Mouse (Mus musculus) small intestine, adult 2 months (tissue): Measurements from ENCODE around the gene B3gnt9. TPM values are rescaled to one million over a fixed set of nuclear protein-coding genes. Genes with fewer than 3 reads are reported as not detected.

ENCODE experiments used
- H3K27ac ChIP-seq: fragments of 200-500 bp; 2 replicates; pipeline ENCODE4 v1.5.1; 2012; ENCODE audit warnings: low read depth, low read length, control low read depth, inconsistent platforms; ENCODE audit not compliant: insufficient read depth
- H3K27me3 ChIP-seq: fragments of 200-500 bp; 2 replicates; pipeline ENCODE4 v1.6.1; 2012; ENCODE audit warnings: mild to moderate bottlenecking, moderate library complexity, low read length, inconsistent platforms; ENCODE audit not compliant: control insufficient read depth, insufficient read depth
- H3K36me3 ChIP-seq: fragments of 200-500 bp; 2 replicates; pipeline ENCODE4 v1.6.1; 2012; ENCODE audit warnings: mild to moderate bottlenecking, low read length, control low read depth, inconsistent platforms; ENCODE audit not compliant: control insufficient read depth, insufficient read depth
- H3K4me1 ChIP-seq: fragments of 200-500 bp; 2 replicates; pipeline ENCODE4 v1.6.1; 2012; ENCODE audit warnings: low read length, inconsistent platforms, mixed read lengths; ENCODE audit not compliant: control insufficient read depth, insufficient read depth, insufficient read length
- H3K4me3 ChIP-seq: fragments of 200-500 bp; 2 replicates; pipeline ENCODE4 v1.5.1; 2012; ENCODE audit warnings: low read depth, mild to moderate bottlenecking, control low read depth, inconsistent platforms, low read length, moderate library complexity
- CTCF ChIP-seq: fragments of 200-500 bp; IDR thresholded peaks from 2 replicates; pipeline ENCODE4 v1.5.1; 2012; ENCODE audit warnings: low read depth, mild to moderate bottlenecking, control low read depth, inconsistent platforms, low read length, moderate library complexity, mixed read lengths; ENCODE audit not compliant: insufficient replicate concordance, insufficient read length; ENCODE audit errors: extremely low read depth
- POLR2A ChIP-seq: fragments of 200-500 bp; IDR thresholded peaks from 2 replicates; pipeline ENCODE4 v1.6.1; 2012; ENCODE audit warnings: low read depth, mild to moderate bottlenecking, control low read depth, inconsistent platforms, low read length, moderate library complexity
- WGBS: fragments of 180-500 bp; shearing (Covaris S2); methylation state at CpG from one replicate; pipeline ENCODE4 v1.1.7; 2018; 5-methylcytosine and 5-hydroxymethylcytosine counted together
- polyA plus RNA-seq: library from polyadenylated mRNA; depleted of rRNA; stranded (reverse); fragments of >200 nt; gene quantifications from 2 replicates; pipeline ENCODE4 v1.2.3, GENCODE M21; 2012

B3gnt9 gene
- polyA plus RNA-seq, 1 experiment = 13.8 TPM

DNA sequence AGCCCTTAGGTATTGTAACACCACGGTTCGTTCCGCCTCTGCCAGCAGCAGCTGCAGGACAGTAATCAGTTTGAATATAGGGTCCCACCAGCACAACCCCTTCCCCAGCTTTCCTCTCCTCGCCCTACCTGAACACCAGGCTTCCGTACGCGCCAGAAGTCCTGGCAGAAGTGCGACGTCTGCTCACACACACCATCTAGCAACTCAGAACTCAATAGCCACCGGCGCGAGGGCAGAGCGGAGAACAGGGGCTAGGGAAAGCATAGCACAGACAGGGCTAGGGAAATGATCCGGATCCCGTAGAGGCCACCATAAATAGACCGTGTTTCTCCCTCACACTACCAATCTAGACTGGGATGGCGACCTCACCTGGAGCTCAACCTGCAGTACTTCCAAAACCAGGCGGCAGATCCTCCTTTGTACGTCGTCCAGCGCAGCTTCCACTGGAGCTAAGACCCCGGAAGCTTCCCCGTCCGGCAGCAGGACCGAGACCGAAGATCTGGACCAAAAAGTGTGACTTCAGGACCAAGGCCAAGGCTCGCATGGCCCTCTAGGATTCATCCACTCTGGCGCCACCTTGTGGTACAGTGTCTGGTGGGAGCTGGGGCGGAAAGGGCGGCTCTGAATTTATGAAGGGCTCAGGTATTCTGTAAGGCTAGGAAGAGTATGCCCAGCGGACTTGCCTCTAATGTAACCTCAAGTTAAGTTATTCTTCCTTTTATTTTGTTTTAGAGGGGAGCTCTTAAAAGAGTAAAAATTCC lies 35.8 kb upstream of the B3gnt9 start:
- no peaks in the 10 kb centered on the region; the same call in 1 of the 2 replicates for H3K27me3 ChIP-seq
- peak; percentile 96; the same call in 1 of the 2 replicates for TF ChIP-seq CTCF
- TF ChIP-seq POLR2A = peak; percentile 31; the same call in 1 of the 2 replicates
- no peaks in the 10 kb centered on the region for H3K36me3 ChIP-seq
- no peak overlapping the region for H3K27ac ChIP-seq
- WGBS = 9% methylated on average over 31 of the region's 31 CpGs
- peaks cover 12% of the 10 kb centered on the region for H3K4me1 ChIP-seq
- peak overlapping the region; percentile 75; the same call in 1 of the 2 replicates for H3K4me3 ChIP-seq

DNA sequence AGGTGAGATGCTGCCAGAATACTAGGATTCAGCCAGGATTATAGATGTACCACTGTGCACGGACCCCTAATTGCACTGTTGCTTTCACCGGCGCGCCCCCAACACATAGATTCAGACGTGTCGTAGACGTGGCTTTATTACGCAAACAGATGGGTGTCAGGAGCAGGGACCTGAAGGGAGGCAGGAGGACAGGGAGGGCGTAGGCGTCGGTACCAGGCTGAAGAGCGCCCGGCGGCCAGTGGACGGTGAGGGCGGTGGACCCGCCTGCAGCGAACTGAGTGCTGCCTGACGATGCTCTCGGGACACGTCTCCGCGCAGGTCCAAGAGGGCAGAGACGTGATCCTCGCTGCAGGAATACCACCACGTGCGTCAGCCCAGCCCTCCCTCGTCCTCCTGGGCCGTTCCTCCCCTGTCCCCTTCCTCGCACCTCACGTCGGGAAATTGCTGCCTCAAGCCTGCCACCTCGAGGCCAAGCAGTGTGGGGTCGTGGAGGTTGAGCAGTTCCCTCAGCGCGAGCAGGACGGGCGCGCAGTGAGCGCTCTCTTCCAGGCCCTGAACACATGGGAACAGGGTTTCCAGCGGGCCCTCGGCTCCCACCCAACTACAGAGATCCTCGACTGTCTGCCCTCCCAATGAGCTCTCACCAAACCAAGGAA lies 35.0 kb upstream of the B3gnt9 start, which contains the start of gene 4931428F04Rik:
Gene 4931428F04Rik (minus strand): TSS at position 60 of the 656 bp plus-strand sequence.
- H3K36me3 ChIP-seq = no peaks in the 10 kb centered on the region
- TF ChIP-seq POLR2A (no peak), CTCF (0 out of 2 replicates have a peak, but pooled peaks have one; percentile 31)
- peak within 1 kb of the TSS; percentile 23; the same call in 1 of the 2 replicates for H3K27ac ChIP-seq
- H3K4me1 ChIP-seq = peaks cover 12% of the 10 kb centered on the region
- H3K4me3 ChIP-seq = peak within 1 kb of the TSS; percentile 75
- H3K27me3 ChIP-seq = no peaks in the 10 kb centered on the region; the same call in 1 of the 2 replicates
- 3% methylated on average over 43 of the region's 43 CpGs for WGBS

DNA sequence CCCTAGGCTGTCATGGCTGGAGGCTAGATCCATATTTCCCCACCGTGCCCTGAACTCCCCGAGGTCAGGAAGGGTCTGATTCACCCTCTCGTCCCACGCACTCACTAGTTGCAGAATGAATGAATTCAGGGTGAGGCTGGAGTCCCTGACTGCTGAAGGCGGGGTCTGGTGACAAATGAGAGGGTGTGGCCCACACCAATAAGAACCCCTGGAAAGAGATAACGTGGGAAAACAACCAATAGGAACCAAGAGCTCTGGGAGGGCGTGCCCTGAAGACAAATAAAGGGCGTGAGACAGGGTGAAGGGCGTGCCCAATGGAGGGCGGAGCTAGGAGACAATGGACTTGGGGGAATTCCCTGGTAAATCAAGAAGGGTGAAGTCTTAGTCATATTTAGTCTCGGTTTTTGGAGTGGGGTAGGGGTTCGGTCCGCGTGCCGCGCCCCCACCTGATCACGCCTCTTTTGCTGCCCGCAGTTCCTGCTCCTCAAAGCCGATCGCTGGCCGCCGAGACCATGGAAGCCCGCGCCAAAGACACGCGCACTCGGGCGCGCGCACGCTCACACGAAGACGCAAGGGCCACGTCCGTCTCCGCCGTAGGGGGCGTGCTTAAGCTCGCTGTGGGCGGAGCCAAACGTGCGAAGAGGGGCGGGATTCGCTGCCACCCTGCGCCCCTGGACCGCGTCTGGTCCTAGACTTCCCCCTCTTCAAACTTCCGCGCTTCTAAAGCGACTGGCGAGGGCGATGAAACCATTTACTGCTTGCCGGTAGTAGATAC lies 34.2 kb upstream of the B3gnt9 start:
- peaks cover 12% of the 10 kb centered on the region for H3K4me1 ChIP-seq
- peak overlapping the region; percentile 75 for H3K4me3 ChIP-seq
- 1% methylated on average over 53 of the region's 53 CpGs for WGBS
- TF ChIP-seq POLR2A (0 out of 2 replicates have a peak, but pooled peaks have one; percentile 13), CTCF (peak; percentile 8; the same call in 1 of the 2 replicates)
- no peaks in the 10 kb centered on the region for H3K36me3 ChIP-seq
- H3K27ac ChIP-seq = peak overlapping the region; percentile 23; the same call in 1 of the 2 replicates
- H3K27me3 ChIP-seq = no peaks in the 10 kb centered on the region; the same call in 1 of the 2 replicates

DNA sequence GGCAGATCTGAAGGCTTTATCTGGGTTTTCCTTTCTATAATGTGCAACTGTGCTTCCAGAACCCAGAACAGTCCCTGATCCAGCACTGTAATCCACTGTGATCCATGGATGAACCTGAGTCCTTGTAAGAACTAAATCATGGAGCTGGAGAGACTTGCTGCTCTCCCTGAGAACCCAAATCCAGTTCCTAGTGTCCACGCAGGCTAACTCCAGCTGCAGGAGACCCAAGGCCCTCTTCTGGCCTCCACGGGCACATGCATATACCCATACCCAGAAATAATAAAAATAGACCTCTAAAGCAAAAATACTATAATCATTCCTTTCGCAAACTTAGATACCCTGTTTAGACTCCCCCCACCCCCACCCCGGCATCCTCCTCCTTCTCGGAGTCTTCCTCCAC lies 33.3 kb upstream of the B3gnt9 start:
- Histone ChIP-seq H3K4me3 (no peak overlapping the region), H3K4me1 (peaks cover 13% of the 10 kb centered on the region), H3K36me3 (no peaks in the 10 kb centered on the region), H3K27ac (no peak overlapping the region), H3K27me3 (no peaks in the 10 kb centered on the region; the same call in 1 of the 2 replicates)
- TF ChIP-seq CTCF = no peak
- no peak for TF ChIP-seq POLR2A
- WGBS = 82% methylated on average over 5 of the region's 5 CpGs

DNA sequence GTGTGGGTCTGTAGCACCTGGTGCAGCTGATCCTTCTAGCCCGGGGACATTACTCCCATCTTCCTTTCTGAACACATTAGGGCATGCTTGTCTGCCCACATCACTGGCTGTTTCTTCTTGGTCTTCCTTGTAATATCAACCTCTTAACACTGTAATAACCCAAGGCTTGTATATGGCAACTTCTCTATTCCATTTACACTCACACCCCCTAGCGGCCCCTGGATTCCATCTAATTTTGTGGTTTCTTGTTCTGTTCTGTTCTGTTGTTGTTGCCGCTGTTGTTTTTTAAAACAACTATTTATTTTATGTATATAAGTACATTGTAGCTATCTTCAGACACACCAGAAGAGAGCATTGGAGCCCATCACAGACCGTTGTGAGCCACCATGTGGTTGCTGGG lies 32.0 kb upstream of the B3gnt9 start:
- H3K4me3 ChIP-seq = no peak overlapping the region
- no peak for TF ChIP-seq CTCF
- TF ChIP-seq POLR2A = no peak
- no peaks in the 10 kb centered on the region; the same call in 1 of the 2 replicates for H3K27me3 ChIP-seq
- WGBS = 92% methylated on average over 4 of the region's 4 CpGs
- H3K4me1 ChIP-seq = peaks cover 15% of the 10 kb centered on the region
- H3K36me3 ChIP-seq = no peaks in the 10 kb centered on the region
- no peak overlapping the region for H3K27ac ChIP-seq

DNA sequence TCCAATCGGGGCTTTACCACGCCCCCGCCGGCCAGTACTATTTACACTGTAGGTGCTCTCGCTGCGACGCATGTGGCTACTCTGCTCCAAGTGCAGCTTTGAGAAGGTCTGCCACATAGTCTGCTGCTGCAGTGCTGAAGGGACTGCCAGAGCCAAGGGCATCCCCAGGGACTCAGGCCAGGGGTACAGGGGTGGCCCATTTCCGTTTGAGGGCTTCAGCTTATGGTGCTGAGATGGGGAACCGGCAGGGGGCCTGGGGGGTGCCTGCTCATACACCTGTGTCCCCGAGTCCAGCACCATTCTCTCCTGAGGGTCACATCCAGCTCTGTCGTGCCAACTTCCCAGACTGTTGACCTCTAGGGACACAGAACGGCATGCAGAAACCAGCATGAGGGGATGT lies 30.6 kb upstream of the B3gnt9 start:
- no peaks in the 10 kb centered on the region; the same call in 1 of the 2 replicates for H3K27me3 ChIP-seq
- H3K4me3 ChIP-seq = no peak overlapping the region
- WGBS = 77% methylated on average over 12 of the region's 12 CpGs
- H3K27ac ChIP-seq = no peak overlapping the region
- H3K4me1 ChIP-seq = peaks cover 12% of the 10 kb centered on the region
- TF ChIP-seq POLR2A = no peak
- no peak for TF ChIP-seq CTCF
- H3K36me3 ChIP-seq = no peaks in the 10 kb centered on the region
